Mouse (Mus musculus): ENCODE data around the gene Gadd45b. TPM values are rescaled to one million over a fixed set of nuclear protein-coding genes. Genes with fewer than 3 reads are reported as not detected.

Gadd45b gene
- polyA plus RNA-seq (2016; fragmentation: Nextera tagmentation; extraction: Ambion mirVana) = 8.2 and 9.8 TPM in 2 replicates

- under 1% methylated on average over 56 of the region's 56 CpGs for WGBS
- no peaks in the 10 kb centered on the region for H3K9me3 ChIP-seq
- H3K4me2 ChIP-seq = peak within 1 kb of the TSS; percentile 91
- H3K27ac ChIP-seq = peak within 1 kb of the TSS; percentile 74; the same call in 1 of the 2 replicates
- H3K4me3 ChIP-seq (replicated peaks) = peak within 1 kb of the TSS; percentile 48
- ATAC-seq (ENCODE audit: low FRiP score) = peak; percentile 94
- peak within 1 kb of the TSS; percentile 64 for H3K9ac ChIP-seq
- H3K27me3 ChIP-seq = peaks cover 45% of the 10 kb centered on the region
- peaks cover 56% of the 10 kb centered on the region for H3K4me1 ChIP-seq
- H3K36me3 ChIP-seq (replicated peaks) = no peaks in the 10 kb centered on the region
Measured at GRCm38 (mm10) chr10:80929299-80930226, at the start of gene Gadd45b. Gadd45b (plus strand) TSS chr10:80930073.

- Histone ChIP-seq H3K27me3 (peaks cover 17% of the 10 kb centered on the region), H3K9ac (no peak overlapping the region), H3K9me3 (0 out of 2 replicates have a peak, but pooled peaks cover 3% of the 10 kb centered on the region), H3K4me2 (no peak overlapping the region), H3K27ac (no peak overlapping the region), H3K4me1 (peaks cover 4% of the 10 kb centered on the region; the same call in 1 of the 2 replicates), H3K36me3 (replicated peaks) (no peaks in the 10 kb centered on the region), H3K4me3 (replicated peaks) (no peak overlapping the region)
- no peak; the same call in 1 of the 2 replicates for ATAC-seq (ENCODE audit: low FRiP score)
- 20% methylated on average over 5 of the region's 5 CpGs for WGBS
Measured at GRCm38 (mm10) chr10:80880131-80880641, 49.7 kb upstream of the Gadd45b start.

GRCm38 (mm10) chr10:80880901-80881300 lies 49.0 kb upstream of the Gadd45b start:
- H3K9ac ChIP-seq = no peak overlapping the region
- no peak overlapping the region for H3K4me3 ChIP-seq (replicated peaks)
- no peak overlapping the region for H3K4me2 ChIP-seq
- 74% methylated on average over 2 of the region's 2 CpGs for WGBS
- ATAC-seq (ENCODE audit: low FRiP score) = no peak
- H3K36me3 ChIP-seq (replicated peaks) = no peaks in the 10 kb centered on the region
- H3K27ac ChIP-seq = no peak overlapping the region
- H3K27me3 ChIP-seq = peaks cover 17% of the 10 kb centered on the region
- H3K4me1 ChIP-seq = peaks cover 4% of the 10 kb centered on the region; the same call in 1 of the 2 replicates
- 0 out of 2 replicates have a peak, but pooled peaks cover 3% of the 10 kb centered on the region for H3K9me3 ChIP-seq

GRCm38 (mm10) chr10:80881301-80881700 lies 48.6 kb upstream of the Gadd45b start:
- ATAC-seq (ENCODE audit: low FRiP score) = no peak
- 25% methylated on average over 10 of the region's 10 CpGs for WGBS

GRCm38 (mm10) chr10:80887181-80887580 lies 42.7 kb upstream of the Gadd45b start:
- Histone ChIP-seq H3K36me3 (replicated peaks) (no peaks in the 10 kb centered on the region), H3K9me3 (no peaks in the 10 kb centered on the region), H3K9ac (no peak overlapping the region), H3K27me3 (peaks cover 41% of the 10 kb centered on the region), H3K4me3 (replicated peaks) (no peak overlapping the region), H3K4me2 (no peak overlapping the region), H3K27ac (no peak overlapping the region), H3K4me1 (no peaks in the 10 kb centered on the region)
- ATAC-seq (ENCODE audit: low FRiP score) = no peak
- 84% methylated on average over 11 of the region's 11 CpGs for WGBS

More at GRCm38 (mm10) chr10:80881301-80881700, 48.6 kb upstream of the Gadd45b start:
- Histone ChIP-seq H3K9ac (no peak overlapping the region), H3K4me2 (no peak overlapping the region), H3K9me3 (0 out of 2 replicates have a peak, but pooled peaks cover 3% of the 10 kb centered on the region), H3K27ac (no peak overlapping the region), H3K27me3 (peaks cover 17% of the 10 kb centered on the region), H3K4me1 (peaks cover 2% of the 10 kb centered on the region; the same call in 1 of the 2 replicates), H3K4me3 (replicated peaks) (no peak overlapping the region), H3K36me3 (replicated peaks) (no peaks in the 10 kb centered on the region)

GRCm38 (mm10) chr10:80895100-80895499 lies 34.8 kb upstream of the Gadd45b start:
- 87% methylated on average over 7 of the region's 7 CpGs for WGBS
- Histone ChIP-seq H3K9me3 (0 out of 2 replicates have a peak, but pooled peaks cover 3% of the 10 kb centered on the region), H3K4me1 (peaks cover 24% of the 10 kb centered on the region), H3K27ac (no peak overlapping the region), H3K36me3 (replicated peaks) (peaks cover 10% of the 10 kb centered on the region), H3K4me2 (no peak overlapping the region), H3K27me3 (peaks cover 3% of the 10 kb centered on the region; the same call in 1 of the 2 replicates), H3K4me3 (replicated peaks) (no peak overlapping the region), H3K9ac (no peak overlapping the region)
- ATAC-seq (ENCODE audit: low FRiP score) = no peak

- 0 out of 2 replicates have a peak, but pooled peaks cover 3% of the 10 kb centered on the region for H3K9me3 ChIP-seq
- H3K4me3 ChIP-seq (replicated peaks) = no peak overlapping the region
- WGBS = 80% methylated on average over 6 of the region's 6 CpGs
- H3K27me3 ChIP-seq = no peaks in the 10 kb centered on the region
- H3K9ac ChIP-seq = no peak overlapping the region
- no peak for ATAC-seq (ENCODE audit: low FRiP score)
- H3K4me2 ChIP-seq = no peak overlapping the region
- peaks cover 24% of the 10 kb centered on the region for H3K4me1 ChIP-seq
- H3K27ac ChIP-seq = no peak overlapping the region
- H3K36me3 ChIP-seq (replicated peaks) = peaks cover 10% of the 10 kb centered on the region
Measured at GRCm38 (mm10) chr10:80895697-80896096, 34.2 kb upstream of the Gadd45b start.

- peaks cover 27% of the 10 kb centered on the region for H3K4me1 ChIP-seq
- H3K4me2 ChIP-seq = no peak overlapping the region
- H3K4me3 ChIP-seq (replicated peaks) = no peak overlapping the region
- H3K36me3 ChIP-seq (replicated peaks) = peaks cover 14% of the 10 kb centered on the region
- no peak overlapping the region for H3K27ac ChIP-seq
- 72% methylated on average over 24 of the region's 24 CpGs for WGBS
- H3K9ac ChIP-seq = no peak overlapping the region
- ATAC-seq (ENCODE audit: low FRiP score) = no peak
- no peaks in the 10 kb centered on the region for H3K27me3 ChIP-seq
- H3K9me3 ChIP-seq = 0 out of 2 replicates have a peak, but pooled peaks cover 3% of the 10 kb centered on the region
Measured at GRCm38 (mm10) chr10:80896581-80897485, 33.0 kb upstream of the Gadd45b start.

GRCm38 (mm10) chr10:80897861-80898510 lies 31.9 kb upstream of the Gadd45b start:
- Histone ChIP-seq H3K27me3 (no peaks in the 10 kb centered on the region), H3K4me1 (peaks cover 27% of the 10 kb centered on the region), H3K4me2 (no peak overlapping the region), H3K9me3 (no peaks in the 10 kb centered on the region), H3K36me3 (replicated peaks) (peaks cover 25% of the 10 kb centered on the region), H3K9ac (0 out of 2 replicates have a peak overlapping the region, but pooled peaks have one; percentile 5), H3K4me3 (replicated peaks) (no peak overlapping the region), H3K27ac (peak overlapping the region; percentile 20; the same call in 1 of the 2 replicates)
- ATAC-seq (ENCODE audit: low FRiP score) = no peak
- WGBS = 36% methylated on average over 41 of the region's 41 CpGs

- no peaks in the 10 kb centered on the region for H3K27me3 ChIP-seq
- no peak overlapping the region for H3K27ac ChIP-seq
- peaks cover 27% of the 10 kb centered on the region for H3K4me1 ChIP-seq
- ATAC-seq (ENCODE audit: low FRiP score) = no peak
- H3K36me3 ChIP-seq (replicated peaks) = peaks cover 36% of the 10 kb centered on the region
- WGBS = 87% methylated on average over 8 of the region's 8 CpGs
- H3K9me3 ChIP-seq = no peaks in the 10 kb centered on the region
- H3K4me3 ChIP-seq (replicated peaks) = no peak overlapping the region
- no peak overlapping the region; the same call in 1 of the 2 replicates for H3K9ac ChIP-seq
- peak overlapping the region; percentile 94 for H3K4me2 ChIP-seq
Measured at GRCm38 (mm10) chr10:80899074-80899473, 30.8 kb upstream of the Gadd45b start.

GRCm38 (mm10) chr10:80899591-80900317 lies 30.1 kb upstream of the Gadd45b start:
- Histone ChIP-seq H3K36me3 (replicated peaks) (peaks cover 43% of the 10 kb centered on the region), H3K9ac (peak overlapping the region; percentile 76), H3K4me3 (replicated peaks) (peak overlapping the region; percentile 84), H3K27me3 (no peaks in the 10 kb centered on the region), H3K9me3 (no peaks in the 10 kb centered on the region), H3K4me1 (peaks cover 27% of the 10 kb centered on the region), H3K27ac (peak overlapping the region; percentile 86), H3K4me2 (peak overlapping the region; percentile 94)
- WGBS = 18% methylated on average over 25 of the region's 25 CpGs
- no peak for ATAC-seq (ENCODE audit: low FRiP score)

Measured in forebrain, embryonic 12.5 days (tissue).